Mouse (Mus musculus): ENCODE measurements around the gene Nxnl1.

DNA sequence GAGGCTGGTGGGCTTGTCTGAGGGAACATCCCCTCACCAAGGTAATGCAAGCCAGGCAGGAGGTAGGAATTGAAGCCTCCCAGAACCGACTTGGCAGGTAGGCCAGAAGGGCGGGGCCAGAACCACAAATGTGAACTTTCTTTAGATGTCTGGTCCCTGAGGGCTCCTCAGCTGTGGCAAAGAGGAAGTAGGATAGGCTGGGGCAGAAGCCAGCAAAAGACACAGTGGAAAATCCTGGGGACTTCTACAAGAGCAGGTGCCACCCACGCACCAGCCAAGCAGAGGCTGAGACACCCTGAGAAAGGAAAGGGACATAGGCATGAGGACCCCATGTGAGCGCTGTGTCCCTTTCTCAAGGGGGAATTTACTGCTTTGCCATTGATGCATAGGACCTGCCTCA, 30.4 kb upstream of the Nxnl1 start:
- no peak for TF ChIP-seq CTCF (IDR thresholded peaks at IDR 0.05; ENCODE audit: low read depth, low read length)
- no peak for TF ChIP-seq POLR2AphosphoS5 (IDR thresholded peaks at IDR 0.05; ENCODE audit: insufficient replicate concordance, low read depth, low read length)
- no peak for TF ChIP-seq GATA2 (IDR thresholded peaks at IDR 0.05; ENCODE audit: borderline replicate concordance, low read depth, low read length)
- no peak for TF ChIP-seq GATA1 (IDR thresholded peaks at IDR 0.05; ENCODE audit: borderline replicate concordance, low read length)
